Mouse (Mus musculus) 3134 (cell line): ENCODE results near the gene Rell1.

Experiments
- DNase-seq: peaks from one replicate; pipeline ENCODE4 v3.0.0-alpha.2; 2011; ENCODE audit warnings: low spot score; ENCODE audit not compliant: insufficient read length; ENCODE audit errors: extremely low read depth

The Rell1 gene

GRCm38 (mm10) chr5:63968443-63969415 is at the start of gene Rell1:
Gene Rell1, minus strand, starts transcription at chr5:63968897.
- DNase-seq, result peak; percentile 98

- DNase-seq, result no peak
Measured at GRCm38 (mm10) chr5:64012596-64013366, 44.1 kb upstream of the Rell1 start.

- no peak for DNase-seq
Measured at GRCm38 (mm10) chr5:64006548-64006947, 37.9 kb upstream of the Rell1 start.

- no peak for DNase-seq
Measured at GRCm38 (mm10) chr5:64003302-64003701, 34.6 kb upstream of the Rell1 start.

- no peak for DNase-seq
Measured at GRCm38 (mm10) chr5:63993865-63994264, 25.2 kb upstream of the Rell1 start.

GRCm38 (mm10) chr5:63990675-63991074 is 22.0 kb upstream of the Rell1 start:
- DNase-seq, result no peak

- DNase-seq, result no peak
Measured at GRCm38 (mm10) chr5:63986337-63986736, 17.6 kb upstream of the Rell1 start.

GRCm38 (mm10) chr5:63982296-63982695 is 13.6 kb upstream of the Rell1 start:
- DNase-seq, result peak; percentile 32

- DNase-seq, result no peak
Measured at GRCm38 (mm10) chr5:63970991-63971390, 2.3 kb upstream of the Rell1 start.

GRCm38 (mm10) chr5:63970281-63970732 is 1.6 kb upstream of the Rell1 start:
- DNase-seq, result peak; percentile 62

GRCm38 (mm10) chr5:63969476-63970112 is 897 bp upstream of the Rell1 start:
- DNase-seq, result peak; percentile 33

GRCm38 (mm10) chr5:63967591-63968141 is 1.0 kb downstream of the Rell1 start:
- DNase-seq, result peak; percentile 37

- DNase-seq, result no peak
Measured at GRCm38 (mm10) chr5:63966379-63966778, 2.3 kb downstream of the Rell1 start.

- DNase-seq, result no peak
Measured at GRCm38 (mm10) chr5:63965946-63966345, 2.8 kb downstream of the Rell1 start.

- no peak for DNase-seq
Measured at GRCm38 (mm10) chr5:63964576-63964975, 4.1 kb downstream of the Rell1 start.

- DNase-seq, result no peak
Measured at GRCm38 (mm10) chr5:63961726-63962125, 7.0 kb downstream of the Rell1 start.

GRCm38 (mm10) chr5:63960565-63960964 is 8.1 kb downstream of the Rell1 start:
- DNase-seq, result no peak

GRCm38 (mm10) chr5:63958963-63959708 is 9.6 kb downstream of the Rell1 start:
- no peak for DNase-seq

- no peak for DNase-seq
Measured at GRCm38 (mm10) chr5:63957607-63958006, 11.1 kb downstream of the Rell1 start.

GRCm38 (mm10) chr5:63956411-63956810 is 12.3 kb downstream of the Rell1 start:
- DNase-seq, result no peak
